ENCODE assay signal across 8 mouse cellular contexts in the genomic region with DNA sequence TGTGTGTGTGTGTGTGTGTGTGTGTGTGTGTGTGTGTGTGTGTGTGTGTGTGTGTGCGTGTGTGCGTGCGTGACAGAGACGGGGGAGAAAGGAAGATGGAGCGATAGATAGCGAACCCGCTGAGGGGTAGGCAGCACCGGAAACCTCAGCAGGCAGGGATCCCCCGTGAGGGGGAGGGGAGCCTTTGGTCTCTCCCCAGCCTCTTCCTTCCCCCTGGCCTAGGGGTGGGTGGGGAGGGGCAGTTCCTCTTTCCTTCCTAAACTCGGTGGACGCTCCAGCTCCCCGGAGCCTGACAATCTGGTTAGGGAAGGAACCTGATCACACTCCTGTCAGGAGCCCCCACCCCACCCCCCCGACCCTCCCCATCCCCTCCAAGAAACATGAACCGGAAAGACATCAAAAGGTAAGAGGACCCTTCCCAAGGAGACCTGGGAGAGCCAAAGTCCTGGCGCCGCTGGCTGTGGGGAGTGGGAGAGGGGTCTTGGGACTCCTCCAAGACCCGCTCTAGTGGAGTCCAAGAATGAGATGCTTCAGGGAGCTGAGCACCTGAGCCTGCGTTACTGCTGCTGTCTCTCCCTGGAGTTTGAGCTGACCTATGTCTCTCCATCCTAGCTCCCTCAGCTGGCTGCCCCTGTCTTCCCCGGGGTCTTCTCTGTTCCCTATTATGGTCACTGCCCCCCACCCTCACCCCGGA. TPM values are rescaled to one million over a fixed set of nuclear protein-coding genes. Genes with fewer than 3 reads are reported as not detected.
A peak's percentile ranks its signal among the peaks of the same experiment; 100 is the strongest.
DNase-seq lines count a peak whose midpoint lies in the region; ATAC-seq and TF ChIP-seq lines count a peak whose summit lies in the region.

A gene (plus strand): TSS at position 159 of the 694 bp plus-strand sequence.

- 0 out of 2 replicates have a peak, but pooled peaks cover 3% of the 10 kb centered on the region for H3K4me1 ChIP-seq in heart, embryonic 11.5 days (ENCODE audit: control insufficient read depth, insufficient read depth, low read length)
- H3K4me1 ChIP-seq in stomach, embryonic 14.5 days (ENCODE audit: control insufficient read depth, insufficient read depth, low read length), result no peaks in the 10 kb centered on the region

- no peak within 1 kb of the TSS for H3K27ac ChIP-seq in heart, embryonic 11.5 days (ENCODE audit: low read depth, low read length)
- no peak within 1 kb of the TSS for H3K27ac ChIP-seq in stomach, embryonic 14.5 days (ENCODE audit: low read length)
- no peak within 1 kb of the TSS for H3K27ac ChIP-seq in layer of hippocampus, adult 2 months

- peak within 1 kb of the TSS; percentile 25 for H3K4me3 ChIP-seq in heart, embryonic 11.5 days (ENCODE audit: low read depth, low read length)
- peak within 1 kb of the TSS; percentile 17 for H3K4me3 ChIP-seq in stomach, embryonic 14.5 days (ENCODE audit: low read depth, low read length)
- no peak within 1 kb of the TSS; the same call in 1 of the 2 replicates for H3K4me3 ChIP-seq in layer of hippocampus, adult 2 months

- DNase-seq in CD4-positive helper T cell, adult 2 months (ENCODE audit: low read depth, low spot score), result peak; percentile 90
- peak; percentile 90 for DNase-seq in T-cell, adult 2 months (ENCODE audit: low spot score)
- DNase-seq in kidney, postnatal 4 days, result peak; percentile 51 to 69
- DNase-seq in layer of hippocampus, adult 2 months (ENCODE audit: low spot score in 2 of 2), result no peak
- DNase-seq in layer of hippocampus, postnatal 36 days, result no peak

- H3K4me2 ChIP-seq in heart, embryonic 11.5 days, result peak within 1 kb of the TSS; percentile 53
- H3K4me2 ChIP-seq in stomach, embryonic 14.5 days (replicated peaks; ENCODE audit: low read depth, low read length), result peak within 1 kb of the TSS; percentile 41

- no peak within 1 kb of the TSS for H3K9ac ChIP-seq in heart, embryonic 11.5 days (ENCODE audit: low read depth, low read length)
- H3K9ac ChIP-seq in stomach, embryonic 14.5 days (replicated peaks; ENCODE audit: low read depth, low read length), result no peak within 1 kb of the TSS

- no peak for ATAC-seq in heart, embryonic 11.5 days (replicated peaks; ENCODE audit: insufficient number of reproducible peaks, low FRiP score, low TSS enrichment)
- ATAC-seq in megakaryocyte progenitor cell, adult 5-6 weeks (replicated peaks; ENCODE audit: poor library complexity), result peak; percentile 99
- ATAC-seq in stomach, embryonic 14.5 days (ENCODE audit: insufficient number of reproducible peaks, insufficient read depth, low FRiP score, low read depth), result peak; percentile 65

- H3K36me3 ChIP-seq in heart, embryonic 11.5 days (ENCODE audit: control insufficient read depth, insufficient read depth, low read length), result no peaks in the 10 kb centered on the region
- no peaks in the 10 kb centered on the region for H3K36me3 ChIP-seq in stomach, embryonic 14.5 days (ENCODE audit: control insufficient read depth, insufficient read depth, low read length)

- WGBS in heart, embryonic 11.5 days (ENCODE audit: insufficient replicate concordance), result 0% methylated on average over 17 of the region's 20 CpGs
- WGBS in stomach, embryonic 14.5 days, result 0% methylated on average over 17 of the region's 20 CpGs

- H3K9me3 ChIP-seq in heart, embryonic 11.5 days (replicated peaks; ENCODE audit: control insufficient read depth, low read length), result no peaks in the 10 kb centered on the region
- H3K9me3 ChIP-seq in stomach, embryonic 14.5 days (ENCODE audit: control insufficient read depth, low read depth, low read length), result no peaks in the 10 kb centered on the region

- TF ChIP-seq CTCF in layer of hippocampus, adult 2 months (conservative IDR thresholded peaks at IDR 0.05), result no peak

- H3K27me3 ChIP-seq in heart, embryonic 11.5 days (ENCODE audit: control insufficient read depth, insufficient read depth, low read length), result peaks cover 19% of the 10 kb centered on the region
- no peaks in the 10 kb centered on the region for H3K27me3 ChIP-seq in stomach, embryonic 14.5 days (ENCODE audit: control insufficient read depth, insufficient read depth, low read length)

RNA-seq across cellular contexts. Expression of the gene that starts here (rescaled TPM):
- polyA plus RNA-seq in heart, embryonic 11.5 days (2014; fragmentation: Nextera tagmentation; extraction: Ambion mirVana), result 0.83 and 1.00 TPM in 2 replicates
- total RNA-seq in megakaryocyte progenitor cell, adult 5-6 weeks (2015), result 1.8 and 3.3 TPM in 2 replicates
- total RNA-seq in megakaryocyte progenitor cell, adult 5-6 weeks (2017), result 1.5 and 7.2 TPM in 2 replicates
- 0.51 and 0.73 TPM in 2 replicates for polyA plus RNA-seq in stomach, embryonic 14.5 days (2014; fragmentation: Nextera tagmentation; extraction: Ambion mirVana)
- total RNA-seq in layer of hippocampus, adult 2 months (2021), result under 1 TPM; 0.91 to 0.97 TPM
- total RNA-seq in layer of hippocampus, postnatal 36 days (2021), result 1 to 10 TPM; 1.1 to 1.7 TPM

Comparison
In these comparisons a context has a peak if more than half of its experiments do, and no peak if none do; other contexts are left out.
1. Peak in ATAC-seq, H3K4me3 ChIP-seq and H3K4me2 ChIP-seq in stomach, embryonic 14.5 days; RNA of the gene not detected or under 1 TPM.
2. DNase-seq: peak in CD4-positive helper T cell, adult 2 months (single experiment), T-cell, adult 2 months (single experiment) and kidney, postnatal 4 days (2 of 2); none in layer of hippocampus, adult 2 months (0 of 2) and layer of hippocampus, postnatal 36 days (0 of 2).